Mouse (Mus musculus) heart, embryonic 16.5 days (tissue): ENCODE measurements around the gene Gm20388. TPM values are rescaled to one million over a fixed set of nuclear protein-coding genes. Genes with fewer than 3 reads are reported as not detected.

Experiments used
- ATAC-seq: fragments of 200-750 bp; cut with Nextera tagmentation; replicated peaks from 2 replicates; pipeline ENCODE4 v1.8.0; 2017; ENCODE audit warnings: moderate number of reproducible peaks; ENCODE audit not compliant: insufficient read depth, low FRiP score; ENCODE audit errors: extremely low read depth
- H3K27ac ChIP-seq: fragments of 300-500 bp; sonication (generic); 2 replicates; pipeline ENCODE4 v1.5.1; 2014; ENCODE audit warnings: mild to moderate bottlenecking, low read length, control low read depth, moderate library complexity
- H3K27me3 ChIP-seq: fragments of 300-500 bp; sonication (generic); 2 replicates; pipeline ENCODE4 v1.6.1; 2014; ENCODE audit warnings: low read length, mixed read lengths; ENCODE audit not compliant: control insufficient read depth, insufficient read depth
- H3K36me3 ChIP-seq: fragments of 300-500 bp; sonication (generic); 2 replicates; pipeline ENCODE4 v1.6.1; 2014; ENCODE audit not compliant: control insufficient read depth, insufficient read depth
- H3K4me1 ChIP-seq: fragments of 300-500 bp; sonication (generic); 2 replicates; pipeline ENCODE4 v1.6.1; 2014; ENCODE audit warnings: low read length, mixed read lengths; ENCODE audit not compliant: control insufficient read depth, insufficient read depth
- H3K4me2 ChIP-seq: fragments of 300-500 bp; sonication (generic); 2 replicates; pipeline ENCODE4 v1.6.1; 2014; ENCODE audit warnings: low read depth, mild to moderate bottlenecking, control low read depth, low read length
- H3K4me3 ChIP-seq: fragments of 300-500 bp; sonication (generic); 2 replicates; pipeline ENCODE4 v1.5.1; 2014; ENCODE audit warnings: mild to moderate bottlenecking, control low read depth, low read length
- H3K9ac ChIP-seq: fragments of 300-500 bp; sonication (generic); 2 replicates; pipeline ENCODE4 v1.6.1; 2014; ENCODE audit warnings: low read length, control low read depth
- H3K9me3 ChIP-seq: fragments of 300-500 bp; sonication (generic); replicated peaks from 2 replicates; pipeline ENCODE4 v1.6.1; 2016; ENCODE audit warnings: low read length; ENCODE audit not compliant: control insufficient read depth
- WGBS: fragments of 180-500 bp; shearing (Covaris S2); extraction: QIAGEN DNeasy Blood & Tissue Kit; methylation state at CpG from one replicate; pipeline ENCODE4 v1.1.7; 2014; 5-methylcytosine and 5-hydroxymethylcytosine counted together
- polyA plus RNA-seq: library from polyadenylated mRNA; unstranded; fragments of >200 nt; fragmentation: Nextera tagmentation; extraction: Ambion mirVana; gene quantifications from 2 replicates; pipeline ENCODE4 v1.2.1, GENCODE M21; 2015

Gene Gm20388
- polyA plus RNA-seq, 1 experiment from 2014 or later = 4.5 TPM

- Histone ChIP-seq H3K9ac (peak overlapping the region; percentile 66), H3K27ac (peak overlapping the region; percentile 93), H3K27me3 (no peaks in the 10 kb centered on the region), H3K9me3 (no peaks in the 10 kb centered on the region), H3K4me1 (peaks cover 84% of the 10 kb centered on the region), H3K36me3 (no peaks in the 10 kb centered on the region), H3K4me2 (peak overlapping the region; percentile 44), H3K4me3 (no peak overlapping the region)
- WGBS = 23% methylated on average over 25 of the region's 25 CpGs
- peak; percentile 1; the same call in 1 of the 2 replicates for ATAC-seq
Measured at GRCm38 (mm10) chr8:120549321-120549921, 638.8 kb downstream of the Gm20388 start.

GRCm38 (mm10) chr8:120549922-120550321, 639.3 kb downstream of the Gm20388 start:
- peak overlapping the region; percentile 66 for H3K9ac ChIP-seq
- peak overlapping the region; percentile 44 for H3K4me2 ChIP-seq
- H3K9me3 ChIP-seq = no peaks in the 10 kb centered on the region
- H3K4me1 ChIP-seq = peaks cover 88% of the 10 kb centered on the region
- H3K4me3 ChIP-seq = no peak overlapping the region
- 41% methylated on average over 11 of the region's 11 CpGs for WGBS
- no peaks in the 10 kb centered on the region for H3K27me3 ChIP-seq
- no peaks in the 10 kb centered on the region for H3K36me3 ChIP-seq
- peak overlapping the region; percentile 93 for H3K27ac ChIP-seq
- peak; percentile 8; the same call in 1 of the 2 replicates for ATAC-seq

GRCm38 (mm10) chr8:120550430-120550829, 639.8 kb downstream of the Gm20388 start:
- Histone ChIP-seq H3K4me1 (peaks cover 93% of the 10 kb centered on the region), H3K9ac (peak overlapping the region; percentile 31; the same call in 1 of the 2 replicates), H3K9me3 (no peaks in the 10 kb centered on the region), H3K36me3 (no peaks in the 10 kb centered on the region), H3K4me2 (peak overlapping the region; percentile 46), H3K4me3 (no peak overlapping the region), H3K27ac (peak overlapping the region; percentile 93), H3K27me3 (no peaks in the 10 kb centered on the region)
- ATAC-seq = no peak
- 34% methylated on average over 12 of the region's 12 CpGs for WGBS

- Histone ChIP-seq H3K4me2 (peak overlapping the region; percentile 46), H3K4me3 (no peak overlapping the region), H3K9ac (peak overlapping the region; percentile 56), H3K27ac (peak overlapping the region; percentile 93), H3K9me3 (no peaks in the 10 kb centered on the region), H3K36me3 (no peaks in the 10 kb centered on the region), H3K4me1 (peaks cover 94% of the 10 kb centered on the region), H3K27me3 (no peaks in the 10 kb centered on the region)
- peak; percentile 69 for ATAC-seq
- WGBS = 46% methylated on average over 11 of the region's 11 CpGs
Measured at GRCm38 (mm10) chr8:120550937-120551676, 640.5 kb downstream of the Gm20388 start.

- peak overlapping the region; percentile 93 for H3K27ac ChIP-seq
- 0 out of 2 replicates have a peak overlapping the region, but pooled peaks have one; percentile 43 for H3K4me2 ChIP-seq
- H3K27me3 ChIP-seq = no peaks in the 10 kb centered on the region
- peak overlapping the region; percentile 56; the same call in 1 of the 2 replicates for H3K9ac ChIP-seq
- no peaks in the 10 kb centered on the region for H3K9me3 ChIP-seq
- ATAC-seq = no peak
- peaks cover 96% of the 10 kb centered on the region for H3K4me1 ChIP-seq
- H3K36me3 ChIP-seq = no peaks in the 10 kb centered on the region
- 67% methylated on average over 3 of the region's 3 CpGs for WGBS
- no peak overlapping the region for H3K4me3 ChIP-seq
Measured at GRCm38 (mm10) chr8:120551677-120551980, 641.0 kb downstream of the Gm20388 start.

- Histone ChIP-seq H3K9ac (peak overlapping the region; percentile 10; the same call in 1 of the 2 replicates), H3K36me3 (no peaks in the 10 kb centered on the region)
Measured at GRCm38 (mm10) chr8:120552509-120552908, 641.9 kb downstream of the Gm20388 start.

GRCm38 (mm10) chr8:120553441-120554123, 642.9 kb downstream of the Gm20388 start:
- Histone ChIP-seq H3K4me1 (peaks cover 94% of the 10 kb centered on the region), H3K27me3 (no peaks in the 10 kb centered on the region), H3K36me3 (no peaks in the 10 kb centered on the region), H3K4me2 (no peak overlapping the region), H3K9ac (no peak overlapping the region; the same call in 1 of the 2 replicates), H3K4me3 (no peak overlapping the region), H3K27ac (no peak overlapping the region), H3K9me3 (no peaks in the 10 kb centered on the region)
- no peak for ATAC-seq
- 87% methylated on average over 24 of the region's 24 CpGs for WGBS

More at GRCm38 (mm10) chr8:120552509-120552908, 641.9 kb downstream of the Gm20388 start:
- WGBS = 89% methylated on average over 11 of the region's 11 CpGs
- no peaks in the 10 kb centered on the region for H3K27me3 ChIP-seq
- no peaks in the 10 kb centered on the region for H3K9me3 ChIP-seq
- no peak overlapping the region for H3K4me3 ChIP-seq
- no peak overlapping the region for H3K4me2 ChIP-seq
- ATAC-seq = no peak
- H3K4me1 ChIP-seq = peaks cover 97% of the 10 kb centered on the region
- peak overlapping the region; percentile 9; the same call in 1 of the 2 replicates for H3K27ac ChIP-seq

GRCm38 (mm10) chr8:120554466-120555039, 643.9 kb downstream of the Gm20388 start:
- WGBS = 87% methylated on average over 18 of the region's 18 CpGs
- H3K9ac ChIP-seq = peak overlapping the region; percentile 5; the same call in 1 of the 2 replicates
- H3K27ac ChIP-seq = no peak overlapping the region; the same call in 1 of the 2 replicates
- no peak for ATAC-seq
- H3K4me3 ChIP-seq = no peak overlapping the region
- H3K4me2 ChIP-seq = no peak overlapping the region
- no peaks in the 10 kb centered on the region for H3K9me3 ChIP-seq
- peaks cover 90% of the 10 kb centered on the region for H3K4me1 ChIP-seq
- H3K27me3 ChIP-seq = no peaks in the 10 kb centered on the region
- no peaks in the 10 kb centered on the region for H3K36me3 ChIP-seq
